Mouse (Mus musculus): ENCODE measurements around the gene Prss34.

- 0 out of 2 replicates have a peak, but pooled peaks have one; percentile 63 for TF ChIP-seq EP300 (IDR thresholded peaks at IDR 0.05; ENCODE audit: insufficient read depth, low read depth, low read length)
- peak; percentile 37; the same call in 1 of the 2 replicates for TF ChIP-seq POLR2A (IDR thresholded peaks at IDR 0.05; ENCODE audit: insufficient read depth, low read depth, low read length)
These were observed 25.1 kb upstream of the Prss34 start for GRCm38 (mm10) chr17:25272951-25273705.

Measured in heart, adult 2 months (tissue).